Mouse (Mus musculus) left cerebral cortex, postnatal 10 days (tissue): ENCODE results near the gene Dennd5a. TPM values are rescaled to one million over a fixed set of nuclear protein-coding genes. Genes with fewer than 3 reads are reported as not detected.

Source experiments
- DNase-seq, 2 experiments: peaks; one replicate each; pipeline ENCODE4 v3.0.0; 2021 to 2022; ENCODE audit warnings: low spot score in 2 of 2, mixed read lengths in 1 of 2; ENCODE audit errors: extremely low spot score in 1 of 2
- intact Hi-C: fragments of 180-260 bp; cut with DNase I; formaldehyde crosslinking; loops from one replicate; pipeline ENCODE4 v1.15.1; 2025
- total RNA-seq, 2 experiments: library from RNA; stranded (reverse); gene quantifications; 2 replicates each; pipeline ENCODE4 v1.2.3; 2021

Dennd5a gene
- total RNA-seq, 2 experiments from 2014 or later, result 150 to 152 TPM

DNA sequence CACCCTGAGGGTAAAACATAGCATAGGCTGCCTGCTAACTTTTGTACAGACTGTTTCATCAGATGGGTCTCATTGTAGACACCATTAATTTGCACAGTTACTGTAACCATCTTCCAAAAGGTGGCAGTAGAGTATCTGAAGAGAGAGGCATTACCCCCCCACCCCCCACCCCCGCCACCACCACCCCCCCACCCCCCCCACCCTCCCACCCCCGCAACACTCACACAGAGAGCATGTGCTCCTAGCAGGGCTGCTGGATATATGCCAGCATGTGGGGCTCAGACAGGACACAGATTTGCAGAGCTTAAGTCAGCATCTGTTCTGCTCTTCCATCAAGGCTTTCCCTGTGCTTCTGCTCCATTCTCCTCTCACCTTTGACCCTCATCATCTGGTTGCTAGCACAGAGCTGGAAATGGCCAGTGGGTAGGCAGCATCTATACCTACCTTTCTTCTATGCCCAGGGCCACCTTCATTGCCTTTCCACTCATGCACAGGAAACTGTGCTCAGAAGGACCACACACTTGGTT lies 8.7 kb upstream of the Dennd5a start:
- intact Hi-C loops, result no loop called here
- DNase-seq, result peak; percentile 52 to 87

GRCm38 (mm10) chr7:109967805-109968579 lies 7.7 kb upstream of the Dennd5a start:
- peak; percentile 59 to 65 for DNase-seq
- intact Hi-C loops, result no loop called here

DNA sequence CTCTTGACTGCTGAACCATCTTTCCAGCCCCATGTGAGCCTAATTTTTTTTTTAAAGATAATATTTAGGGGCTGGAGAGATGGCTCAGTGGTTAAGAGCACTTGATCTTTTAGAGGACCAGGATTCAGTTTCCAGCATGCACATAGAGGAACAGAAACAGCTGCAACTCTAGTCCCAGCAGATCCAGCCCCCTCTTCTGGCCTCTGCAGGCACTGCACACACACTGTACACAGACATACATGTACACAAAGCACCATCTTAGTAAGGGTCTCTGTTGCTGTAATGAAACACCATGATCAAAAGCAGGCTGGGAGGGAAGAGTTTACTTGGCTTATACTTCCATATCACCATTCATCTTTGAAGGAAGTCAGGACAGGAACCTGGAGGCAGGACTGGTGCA lies 5.4 kb upstream of the Dennd5a start:
- DNase-seq, result no peak
- intact Hi-C loops, result no loop called here

GRCm38 (mm10) chr7:109963707-109964106 lies 3.4 kb upstream of the Dennd5a start:
- intact Hi-C loops, result no loop called here
- no peak for DNase-seq

GRCm38 (mm10) chr7:109962596-109962995 lies 2.3 kb upstream of the Dennd5a start:
- intact Hi-C loops, result no loop called here

DNA sequence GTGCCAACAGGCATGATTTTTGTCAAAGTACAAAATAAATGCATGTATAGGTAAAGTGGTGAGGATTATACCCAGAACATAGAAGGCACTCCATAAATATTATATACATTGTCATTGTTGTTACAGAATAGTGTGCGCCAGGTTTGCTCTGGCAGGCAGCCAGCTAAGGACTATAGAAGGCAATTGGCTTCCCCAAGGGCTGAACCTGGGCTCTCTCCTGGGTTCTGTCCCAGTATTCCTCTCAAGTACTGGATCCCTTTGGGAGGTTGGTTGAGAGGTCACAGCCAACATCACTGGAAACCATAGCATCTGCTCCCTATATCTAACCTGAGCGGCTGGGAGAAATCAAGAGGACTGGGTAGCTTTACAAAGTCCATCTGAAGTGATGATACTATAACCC lies 1.3 kb upstream of the Dennd5a start:
- DNase-seq, result peak in 1 of 2 experiments; percentile 34
- intact Hi-C loops, result no loop called here

More at GRCm38 (mm10) chr7:109962596-109962995, 2.3 kb upstream of the Dennd5a start:
- DNase-seq, result no peak

DNA sequence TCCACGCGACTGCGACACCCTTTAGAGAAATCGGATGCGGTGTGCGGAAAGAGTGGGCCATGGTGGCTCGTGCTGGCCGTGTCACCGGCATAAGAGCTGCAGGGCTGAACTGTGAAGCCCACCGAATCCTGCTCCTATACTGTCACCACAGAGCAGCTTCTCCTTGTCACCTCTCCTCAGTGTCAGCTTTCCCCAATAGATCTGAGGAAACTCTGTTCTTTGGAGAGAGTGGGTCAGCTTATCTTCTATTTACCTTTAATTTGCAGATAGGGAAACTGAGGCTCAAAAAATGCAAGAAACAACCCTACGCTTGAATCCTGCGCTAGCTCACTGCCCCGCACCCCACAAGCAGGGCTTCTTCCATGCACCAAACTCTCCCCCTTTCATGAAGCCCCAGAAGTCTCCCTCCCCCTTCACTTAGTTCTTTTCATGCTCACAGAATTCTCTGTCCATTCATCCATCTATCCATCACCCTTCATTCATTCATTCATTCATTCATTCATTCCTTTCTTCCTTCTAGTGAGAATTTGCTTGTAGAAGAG lies 414 bp upstream of the Dennd5a start:
- no peak for DNase-seq
- intact Hi-C loops, result no loop called here

DNA sequence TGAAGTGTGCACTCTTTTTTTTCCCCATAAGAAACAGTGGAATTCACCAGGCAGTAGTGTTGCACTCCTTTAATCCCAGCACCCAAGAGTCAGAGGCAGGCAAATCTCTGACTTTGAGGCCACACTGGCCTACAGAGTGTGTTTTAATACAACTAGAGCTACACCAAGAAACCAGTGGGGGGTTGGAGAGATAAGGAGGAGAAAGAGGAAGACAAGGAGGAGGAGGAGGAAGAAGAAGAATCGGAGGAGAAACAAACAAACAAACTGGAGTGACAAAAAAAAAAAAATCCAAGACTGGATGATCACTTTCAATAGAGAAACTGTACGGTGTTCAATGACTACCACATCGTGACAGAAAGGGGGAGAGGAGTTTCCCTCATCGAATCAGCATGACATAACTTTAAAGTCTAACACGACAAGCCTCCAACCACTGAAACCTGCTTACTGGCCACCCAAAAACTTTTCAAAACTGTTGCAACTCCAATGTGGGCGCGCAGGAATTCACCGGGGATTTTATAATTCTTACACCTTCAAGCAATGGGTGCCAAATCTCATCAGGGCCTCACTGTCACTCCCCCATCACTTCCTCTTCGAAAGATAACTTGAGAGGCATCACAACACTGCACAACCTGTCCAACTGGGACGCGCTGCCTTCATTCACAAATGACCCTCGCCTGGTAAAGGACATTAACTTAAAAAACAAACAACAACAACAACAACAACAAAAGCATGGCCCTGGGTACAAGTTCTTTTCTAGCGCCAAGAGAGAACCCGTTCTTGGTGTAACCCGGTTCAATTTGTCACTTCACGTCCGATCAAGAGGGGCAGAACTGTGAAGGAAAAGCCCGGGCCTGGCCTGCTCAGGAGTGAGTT lies 1.2 kb downstream of the Dennd5a start:
- intact Hi-C loops, result no loop called here
- peak in 1 of 2 experiments; percentile 18 for DNase-seq

GRCm38 (mm10) chr7:109957996-109958789 lies 2.1 kb downstream of the Dennd5a start:
- intact Hi-C loops, result no loop called here

GRCm38 (mm10) chr7:109954622-109955401 lies 5.5 kb downstream of the Dennd5a start:
- no peak for DNase-seq
- intact Hi-C loops, result no loop called here

More at GRCm38 (mm10) chr7:109957996-109958789, 2.1 kb downstream of the Dennd5a start:
- no peak for DNase-seq

DNA sequence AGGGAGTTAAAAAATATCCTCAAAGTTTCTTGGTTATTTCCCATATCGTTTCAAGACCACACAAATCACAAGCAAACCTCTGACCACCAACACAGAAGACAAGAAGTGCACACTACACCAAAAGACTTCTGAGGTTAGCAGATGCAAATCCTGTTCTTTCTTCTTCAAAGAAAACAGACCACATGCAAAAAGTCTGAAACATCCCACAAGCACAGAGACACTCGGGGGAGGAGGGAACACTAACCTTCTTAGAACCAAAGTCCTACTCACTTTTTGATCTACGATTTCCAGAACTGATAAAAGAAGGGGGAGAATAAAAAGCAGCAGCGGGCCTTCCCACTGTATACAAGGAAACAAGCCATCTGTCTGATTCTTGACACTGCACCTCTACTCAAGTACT lies 9.0 kb downstream of the Dennd5a start:
- DNase-seq, result no peak
- intact Hi-C loops, result no loop called here

GRCm38 (mm10) chr7:109944421-109945034 lies 15.7 kb downstream of the Dennd5a start:
- intact Hi-C loops, result no loop called here
- no peak for DNase-seq

- DNase-seq, result no peak
- intact Hi-C loops, result no loop called here
Measured at GRCm38 (mm10) chr7:109929628-109930027, 30.6 kb downstream of the Dennd5a start.

GRCm38 (mm10) chr7:109928365-109928764 lies 31.9 kb downstream of the Dennd5a start:
- intact Hi-C loops, result no loop called here
- DNase-seq, result no peak

DNA sequence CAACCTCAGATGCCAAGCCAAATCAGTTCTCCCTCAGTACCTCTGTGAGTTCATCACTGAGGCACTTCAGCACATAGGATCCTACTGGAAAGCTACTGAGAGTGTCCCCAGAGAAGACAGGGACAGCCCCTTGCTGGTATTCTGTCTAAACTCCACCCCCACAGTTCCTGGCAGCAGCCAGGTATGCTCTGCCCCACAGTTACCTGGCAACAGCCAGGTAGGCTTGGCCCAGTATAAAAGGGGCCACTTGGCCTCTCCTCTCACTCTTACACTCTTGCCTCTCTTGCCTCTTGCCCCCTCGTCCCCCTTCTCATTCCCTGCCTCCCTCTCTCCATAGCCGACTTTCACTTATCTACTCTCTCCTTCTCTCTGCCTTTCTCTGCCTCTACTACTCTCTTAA lies 35.3 kb downstream of the Dennd5a start:
- no peak for DNase-seq
- intact Hi-C loops, result no loop called here

DNA sequence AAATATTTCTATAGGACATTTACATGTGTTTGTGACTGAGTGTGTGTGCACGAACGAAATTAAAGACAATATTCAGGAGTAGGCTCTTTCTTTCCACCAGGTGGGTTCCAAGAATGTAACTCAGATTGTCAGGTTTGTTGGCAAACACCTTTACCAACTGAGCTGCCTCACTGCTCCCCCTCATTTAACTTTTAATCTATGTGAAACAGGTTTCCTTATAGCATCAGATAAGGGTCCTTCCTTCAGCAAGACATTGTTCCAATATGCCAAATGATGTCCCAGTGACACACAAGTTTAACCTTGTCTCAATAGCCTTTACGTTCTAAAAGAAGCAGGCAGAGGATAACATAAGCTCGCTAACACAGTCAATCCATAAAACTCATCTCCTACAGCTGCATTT lies 37.4 kb downstream of the Dennd5a start:
- intact Hi-C loops, result no loop called here

DNA sequence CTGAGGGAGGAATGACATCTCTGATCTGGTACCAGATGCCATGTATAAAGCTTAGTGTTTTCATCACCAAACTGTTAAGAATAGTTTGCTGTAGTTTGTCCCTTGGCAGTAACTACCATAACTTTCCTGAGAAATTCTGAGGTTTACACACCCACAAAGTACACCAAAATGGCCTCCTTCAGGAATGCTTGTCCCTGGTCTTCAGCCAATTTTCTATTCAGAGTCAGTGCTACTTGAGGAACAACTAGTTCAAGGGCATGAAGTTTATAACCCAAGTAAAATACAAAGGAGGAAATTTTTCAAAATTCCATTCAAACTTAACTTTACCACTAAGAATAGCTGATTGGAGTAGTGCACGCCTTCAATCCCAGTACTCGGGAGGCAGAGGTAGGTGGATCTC lies 54.1 kb downstream of the Dennd5a start:
- intact Hi-C loops, result no loop called here
- no peak for DNase-seq

More for the DNA sequence above, 37.4 kb downstream of the Dennd5a start:
- DNase-seq, result no peak
